Mouse (Mus musculus) large intestine, adult 2 months (tissue): ENCODE results near the gene Trpv2. TPM values are rescaled to one million over a fixed set of nuclear protein-coding genes. Genes with fewer than 3 reads are reported as not detected.
A peak's percentile ranks its signal among the peaks of the same experiment; 100 is the strongest.

ENCODE experiments used
- DNase-seq: peaks from one replicate; pipeline ENCODE4 v3.0.0-alpha.2; 2012; ENCODE audit warnings: low read depth, low spot score
- WGBS: fragments of 180-500 bp; shearing (Covaris S2); methylation state at CpG from one replicate; pipeline ENCODE4 v1.1.7; 2018; 5-methylcytosine and 5-hydroxymethylcytosine counted together
- polyA plus RNA-seq: library from polyadenylated mRNA; depleted of rRNA; stranded (reverse); fragments of >200 nt; gene quantifications from 2 replicates; pipeline ENCODE4 v1.2.3, GENCODE M21; 2012

Gene Trpv2
- polyA plus RNA-seq, 1 experiment: 9.0 TPM

DNA sequence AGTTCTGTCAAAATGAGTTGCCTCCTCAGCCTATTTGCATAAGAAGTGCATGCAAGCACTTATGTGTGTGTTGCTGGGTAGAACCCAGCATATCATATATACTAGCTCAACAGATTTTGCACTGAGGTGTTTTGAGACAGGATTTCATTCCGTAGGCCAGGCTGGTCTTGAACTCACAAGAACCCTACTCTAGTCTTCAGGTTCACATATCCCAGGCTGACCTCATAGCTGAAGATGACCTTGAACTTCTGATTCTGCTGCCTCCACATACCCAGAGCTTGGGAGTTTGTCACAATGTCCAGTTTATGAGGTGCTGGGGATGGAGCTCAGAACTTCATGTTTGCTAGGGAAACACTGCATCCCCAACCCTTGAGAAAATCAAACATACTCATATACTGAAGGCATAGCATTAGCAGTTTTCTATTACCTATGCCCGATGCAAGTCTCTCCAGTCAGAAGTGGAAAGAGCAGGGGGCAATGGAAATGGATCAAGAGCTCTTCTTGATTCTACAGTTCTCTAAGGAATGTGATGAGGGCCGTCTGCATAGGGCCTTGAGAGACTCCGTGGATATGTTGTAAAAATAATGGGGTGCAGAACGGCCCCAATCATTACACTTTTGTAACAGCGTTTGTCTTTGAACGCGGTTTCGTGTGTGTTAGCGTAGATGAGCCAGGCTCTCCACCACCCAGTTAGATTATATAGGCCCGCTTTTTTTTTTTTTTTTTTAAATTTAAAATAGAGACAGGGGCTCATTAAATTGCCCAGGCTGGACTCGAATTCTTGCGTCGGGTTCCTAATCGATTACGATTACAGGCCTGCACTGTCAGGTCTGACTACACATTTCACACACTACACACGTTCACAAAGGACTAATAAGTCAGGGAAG is 27.7 kb downstream of the Trpv2 start:
- no peak for DNase-seq
- 11% methylated on average over 17 of the region's 17 CpGs for WGBS

DNA sequence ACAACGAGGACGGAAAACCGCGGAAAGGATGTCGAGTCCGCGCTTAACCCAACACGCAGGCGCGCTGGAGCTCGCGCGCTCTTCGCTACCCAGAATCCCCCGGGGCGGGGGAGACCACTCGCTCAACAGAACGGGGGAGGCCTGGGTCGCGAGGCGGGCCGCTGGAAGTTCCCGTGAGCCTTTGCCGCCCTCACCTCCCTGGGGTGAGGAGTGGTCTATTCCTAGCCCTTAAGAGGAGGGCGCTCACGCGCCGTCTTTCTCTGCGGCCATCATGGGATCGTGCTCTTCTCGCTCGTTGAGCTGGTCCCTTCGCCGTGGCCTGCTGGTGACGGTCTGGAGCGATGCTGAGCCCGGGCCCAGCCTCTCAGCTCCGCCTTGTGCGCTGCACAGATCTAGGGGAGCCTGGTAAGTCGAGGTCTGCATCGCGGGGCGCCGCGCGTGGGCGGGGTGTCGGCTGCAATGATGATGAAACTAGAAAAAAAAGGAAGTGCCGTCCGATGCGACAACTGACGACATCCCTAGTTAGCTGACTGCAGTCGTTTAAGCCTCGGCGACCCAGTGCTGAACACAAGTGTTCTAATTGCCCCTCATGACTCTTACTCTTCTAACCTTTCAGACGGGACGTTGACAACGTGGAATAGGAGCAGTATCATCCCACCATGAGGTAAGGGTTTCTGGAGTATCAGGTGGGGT is 28.5 kb downstream of the Trpv2 start:
- WGBS: under 1% methylated on average over 58 of the region's 58 CpGs

GRCm38 (mm10) chr11:62603312-62604056 is 29.2 kb downstream of the Trpv2 start:
- WGBS: 2% methylated on average over 13 of the region's 13 CpGs
- no peak for DNase-seq

More for the DNA sequence above, 28.5 kb downstream of the Trpv2 start:
- peak; percentile 80 for DNase-seq

GRCm38 (mm10) chr11:62604123-62604706 is 29.9 kb downstream of the Trpv2 start:
- no peak for DNase-seq
- WGBS: 18% methylated on average over 5 of the region's 5 CpGs

DNA sequence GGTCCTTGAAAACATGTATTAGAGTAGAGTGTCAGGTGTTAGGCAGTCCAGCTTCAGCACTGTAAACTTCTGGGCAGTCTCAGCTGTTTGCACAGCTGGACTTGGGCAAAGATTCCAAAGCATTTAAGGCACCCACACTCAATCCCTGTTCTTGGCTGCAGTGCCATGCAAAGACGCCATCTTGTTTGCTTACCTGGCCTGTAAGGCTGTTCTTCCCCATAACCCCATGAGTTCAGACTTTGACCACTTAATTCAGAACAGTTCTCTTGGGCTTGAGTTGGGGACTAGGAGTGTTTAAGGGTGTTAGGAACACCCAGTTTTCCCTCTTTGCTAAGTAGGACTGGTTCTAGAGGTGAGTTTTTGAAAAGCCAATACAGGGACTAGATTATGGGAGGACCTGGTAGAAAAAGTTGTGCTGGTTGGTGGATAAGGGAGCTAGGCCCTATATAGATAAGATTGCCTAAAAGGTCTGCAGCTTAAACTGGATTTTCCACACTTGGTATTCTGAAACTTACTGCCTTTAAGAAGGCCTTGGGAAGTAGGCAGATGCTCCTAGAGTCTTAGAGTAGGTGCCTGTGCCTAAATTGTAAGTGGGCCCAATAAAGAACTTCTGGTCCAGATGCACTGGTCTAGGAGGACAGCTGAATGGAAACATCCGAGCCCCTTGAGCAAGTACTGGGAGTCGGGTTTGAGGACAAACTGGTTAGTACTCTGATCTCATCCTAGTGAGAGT is 30.8 kb downstream of the Trpv2 start:
- 32% methylated on average over 3 of the region's 3 CpGs for WGBS
- DNase-seq: no peak

DNA sequence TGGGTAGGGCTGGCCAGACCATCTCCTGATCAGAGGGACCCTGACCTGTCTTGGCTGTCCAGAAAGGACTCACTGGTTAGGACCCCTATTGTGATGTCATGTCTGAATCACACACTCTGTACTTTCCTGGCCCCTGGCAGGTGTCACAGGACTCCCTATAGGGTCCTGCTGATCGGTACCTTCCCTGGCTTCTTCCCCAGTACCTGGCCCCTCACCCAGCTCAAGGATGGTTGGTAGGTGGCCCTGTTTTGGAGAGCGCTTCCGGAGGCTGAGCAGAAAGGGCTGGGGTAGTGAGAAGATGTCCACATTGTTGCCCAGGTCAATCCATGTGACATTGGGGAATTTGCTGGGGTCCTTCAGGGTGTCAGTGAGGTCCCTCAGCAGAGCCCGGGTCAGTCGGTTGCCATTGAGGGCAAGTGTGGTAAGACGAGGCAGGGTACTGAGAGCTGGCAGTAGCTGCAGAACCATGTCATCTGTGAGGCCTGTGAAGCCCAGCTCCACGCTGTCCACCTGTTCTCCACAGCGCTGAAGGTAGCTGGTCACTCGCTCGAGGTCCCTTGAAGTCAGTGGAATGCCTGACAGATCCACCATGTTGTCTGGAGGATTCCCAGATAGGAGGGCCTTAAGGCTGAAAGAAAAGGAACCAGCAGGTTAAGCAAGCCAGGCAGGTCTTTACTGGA is 31.5 kb downstream of the Trpv2 start:
- 71% methylated on average over 10 of the region's 10 CpGs for WGBS

DNA sequence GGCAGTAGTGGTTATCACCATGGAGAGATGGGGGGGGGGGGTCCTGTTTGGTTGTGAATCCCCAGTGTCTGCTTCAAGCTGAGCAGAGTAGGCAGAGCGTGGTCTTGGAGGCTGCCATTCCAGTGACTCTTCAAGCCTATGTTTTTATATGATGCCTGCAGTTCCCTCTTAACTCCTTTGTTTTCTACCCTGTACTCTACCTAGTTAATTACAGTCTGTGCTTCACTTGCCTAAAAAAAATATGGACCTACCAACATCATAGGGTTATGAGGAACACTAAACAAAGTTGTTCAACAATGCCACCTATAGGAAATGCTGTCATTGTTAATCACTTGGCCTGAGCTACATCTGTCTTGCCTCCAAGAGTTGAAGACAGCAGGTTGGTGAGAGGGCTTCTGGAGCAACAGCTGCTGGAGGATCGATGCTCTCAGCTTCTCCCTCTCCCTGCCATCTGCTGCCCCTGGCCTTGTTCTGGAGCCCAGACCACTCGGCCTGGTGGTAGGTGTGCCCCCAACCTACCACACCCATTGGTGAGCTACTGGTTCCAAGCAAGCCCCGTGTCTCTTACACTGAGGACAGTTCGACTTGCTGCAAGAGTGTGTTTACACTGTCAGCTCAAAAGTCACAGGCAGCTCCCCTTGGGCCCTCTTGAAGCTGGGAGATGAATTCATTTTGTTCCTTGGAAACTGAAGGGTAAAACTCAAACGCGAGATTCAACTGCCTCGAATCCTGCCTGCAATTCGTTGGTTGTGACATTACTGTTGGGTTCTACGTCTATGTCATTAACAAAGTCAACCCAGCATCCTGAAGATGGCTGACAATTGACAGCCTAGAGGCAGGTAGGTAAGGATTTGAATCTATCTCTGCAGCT is 32.2 kb downstream of the Trpv2 start:
- WGBS: 52% methylated on average over 10 of the region's 10 CpGs
- DNase-seq: no peak

More for the DNA sequence above, 31.5 kb downstream of the Trpv2 start:
- DNase-seq: no peak

GRCm38 (mm10) chr11:62607170-62607951 is 33.1 kb downstream of the Trpv2 start:
- DNase-seq: no peak
- WGBS: 72% methylated on average over 10 of the region's 10 CpGs

- 100% methylated on average over 1 of the region's 1 CpGs for WGBS
- DNase-seq: no peak
Observed at GRCm38 (mm10) chr11:62607952-62608201, 33.6 kb downstream of the Trpv2 start.

GRCm38 (mm10) chr11:62608826-62609675 is 34.8 kb downstream of the Trpv2 start:
- WGBS: 63% methylated on average over 10 of the region's 10 CpGs

DNA sequence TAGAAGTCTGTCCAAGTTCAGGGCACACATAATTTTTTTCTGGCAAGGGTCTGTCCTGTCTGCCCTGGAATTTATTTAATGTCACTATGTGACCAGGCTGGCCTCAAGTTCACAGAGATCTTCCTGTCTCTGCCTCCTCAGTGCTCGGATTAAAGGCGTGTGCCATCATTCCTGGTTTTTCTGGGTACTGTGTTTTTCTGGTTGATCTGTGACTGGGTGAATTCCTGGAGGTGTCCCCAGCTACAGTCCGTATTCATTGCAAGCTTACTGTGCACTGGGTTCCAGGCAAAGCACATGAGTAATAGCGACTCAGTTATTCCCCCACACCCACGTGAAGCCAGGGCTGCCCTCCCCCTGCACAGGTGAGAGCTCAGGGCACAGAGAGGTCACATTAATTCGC is 36.0 kb downstream of the Trpv2 start:
- no peak for DNase-seq
- 78% methylated on average over 6 of the region's 6 CpGs for WGBS

More at GRCm38 (mm10) chr11:62608826-62609675, 34.8 kb downstream of the Trpv2 start:
- no peak for DNase-seq

GRCm38 (mm10) chr11:62612604-62613003 is 38.3 kb downstream of the Trpv2 start:
- WGBS: 92% methylated on average over 10 of the region's 10 CpGs
- DNase-seq: no peak

GRCm38 (mm10) chr11:62613657-62614365 is 39.5 kb downstream of the Trpv2 start:
- 27% methylated on average over 19 of the region's 19 CpGs for WGBS
- peak; percentile 73 for DNase-seq

- WGBS: 87% methylated on average over 8 of the region's 8 CpGs
Observed at GRCm38 (mm10) chr11:62614876-62615410, 40.7 kb downstream of the Trpv2 start.

DNA sequence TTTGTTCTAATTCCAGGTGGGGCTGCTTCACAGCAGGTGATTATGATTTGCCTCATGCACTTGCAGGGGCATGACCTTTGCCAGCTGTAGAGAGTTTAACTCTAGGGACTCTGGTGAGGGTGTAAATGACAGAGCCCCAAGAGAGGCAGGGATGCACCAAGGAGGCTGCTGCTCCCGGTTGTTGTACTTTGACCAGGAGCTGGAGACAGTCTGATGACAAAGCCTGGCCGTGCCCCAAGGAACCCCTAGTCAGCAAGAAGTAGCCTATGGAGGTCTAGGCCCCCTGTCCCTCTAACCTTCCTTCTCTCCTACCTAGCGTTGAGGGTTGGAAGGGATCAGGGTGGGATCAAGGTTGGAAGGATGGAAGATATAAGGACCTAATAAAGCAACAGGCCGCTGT is 41.2 kb downstream of the Trpv2 start:
- DNase-seq: no peak
- WGBS: 66% methylated on average over 4 of the region's 4 CpGs

More at GRCm38 (mm10) chr11:62614876-62615410, 40.7 kb downstream of the Trpv2 start:
- DNase-seq: no peak
